Mouse (Mus musculus) stomach, embryonic 15.5 days (tissue): ENCODE results near the gene Spry2. TPM values are rescaled to one million over a fixed set of nuclear protein-coding genes. Genes with fewer than 3 reads are reported as not detected.

Source experiments
- ATAC-seq: fragments of 200-750 bp; cut with Nextera tagmentation; 2 replicates; pipeline ENCODE4 v1.8.0; 2017; ENCODE audit warnings: low read depth, moderate number of reproducible peaks, moderate TSS enrichment; ENCODE audit not compliant: insufficient read depth, low FRiP score
- H3K27ac ChIP-seq: fragments of 300-500 bp; sonication (generic); 2 replicates; pipeline ENCODE4 v1.5.1; 2015; ENCODE audit warnings: mild to moderate bottlenecking, inconsistent platforms
- H3K27me3 ChIP-seq: fragments of 300-500 bp; sonication (generic); replicated peaks from 2 replicates; pipeline ENCODE4 v1.6.1; 2015; ENCODE audit warnings: inconsistent platforms
- H3K36me3 ChIP-seq: fragments of 300-500 bp; sonication (generic); 2 replicates; pipeline ENCODE4 v1.6.1; 2015; ENCODE audit warnings: inconsistent platforms
- H3K4me1 ChIP-seq: fragments of 300-500 bp; sonication (generic); 2 replicates; pipeline ENCODE4 v1.6.1; 2015; ENCODE audit warnings: inconsistent platforms
- H3K4me2 ChIP-seq: fragments of 300-500 bp; sonication (generic); 2 replicates; pipeline ENCODE4 v1.6.1; 2015; ENCODE audit warnings: mild to moderate bottlenecking, inconsistent platforms
- H3K4me3 ChIP-seq: fragments of 300-500 bp; sonication (generic); replicated peaks from 2 replicates; pipeline ENCODE4 v1.5.1; 2015; ENCODE audit warnings: inconsistent platforms
- H3K9ac ChIP-seq: fragments of 300-500 bp; sonication (generic); 2 replicates; pipeline ENCODE4 v1.6.1; 2015; ENCODE audit warnings: inconsistent platforms
- H3K9me3 ChIP-seq: fragments of 300-500 bp; sonication (generic); 2 replicates; pipeline ENCODE4 v1.6.1; 2016; ENCODE audit warnings: inconsistent platforms
- WGBS: fragments of 180-500 bp; shearing (Covaris S2); methylation state at CpG from one replicate; pipeline ENCODE4 v1.1.7; 2015; 5-methylcytosine and 5-hydroxymethylcytosine counted together
- polyA plus RNA-seq: library from polyadenylated mRNA; unstranded; fragments of >200 nt; fragmentation: Nextera tagmentation; extraction: Ambion mirVana; gene quantifications from 2 replicates; pipeline ENCODE4 v1.2.1, GENCODE M21; 2015

Gene Spry2
- polyA plus RNA-seq, 1 experiment from 2014 or later, result 53.3 TPM

GRCm38 (mm10) chr14:105886643-105887374 lies 9.8 kb downstream of the Spry2 start:
- Histone ChIP-seq H3K27ac (no peak overlapping the region), H3K27me3 (no peaks in the 10 kb centered on the region), H3K9me3 (no peaks in the 10 kb centered on the region), H3K36me3 (no peaks in the 10 kb centered on the region), H3K9ac (no peak overlapping the region), H3K4me2 (no peak overlapping the region), H3K4me1 (peaks cover 10% of the 10 kb centered on the region; the same call in 1 of the 2 replicates), H3K4me3 (no peak overlapping the region)
- ATAC-seq, result no peak
- WGBS, result 88% methylated on average over 9 of the region's 9 CpGs

GRCm38 (mm10) chr14:105885249-105885648 lies 11.4 kb downstream of the Spry2 start:
- H3K4me1 ChIP-seq, result peaks cover 2% of the 10 kb centered on the region; the same call in 1 of the 2 replicates
- no peak for ATAC-seq
- 80% methylated on average over 6 of the region's 6 CpGs for WGBS

DNA sequence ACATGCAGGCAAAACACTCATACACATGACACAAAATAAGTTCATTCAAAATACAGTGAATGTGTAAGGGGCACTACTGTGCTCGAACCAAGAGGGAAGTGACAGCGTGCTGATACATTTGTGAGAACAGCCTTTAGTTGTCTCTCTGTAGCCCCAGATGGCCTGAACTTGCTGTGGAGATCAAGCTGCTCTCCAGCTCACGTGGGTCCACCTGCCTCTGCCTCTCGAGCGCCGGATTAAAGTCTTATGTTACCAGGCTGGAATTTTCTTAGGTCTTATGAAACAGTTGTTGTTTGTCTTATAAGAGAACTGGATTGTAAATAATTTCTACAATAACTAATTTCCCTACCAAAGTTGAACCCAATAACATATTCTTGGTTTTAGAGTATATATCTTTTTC lies 13.4 kb downstream of the Spry2 start:
- H3K27me3 ChIP-seq, result no peaks in the 10 kb centered on the region

More at GRCm38 (mm10) chr14:105885249-105885648, 11.4 kb downstream of the Spry2 start:
- H3K4me3 ChIP-seq, result no peak overlapping the region
- no peaks in the 10 kb centered on the region for H3K9me3 ChIP-seq
- no peak overlapping the region for H3K9ac ChIP-seq
- H3K27me3 ChIP-seq, result no peaks in the 10 kb centered on the region
- H3K36me3 ChIP-seq, result no peaks in the 10 kb centered on the region
- H3K4me2 ChIP-seq, result no peak overlapping the region
- no peak overlapping the region for H3K27ac ChIP-seq

DNA sequence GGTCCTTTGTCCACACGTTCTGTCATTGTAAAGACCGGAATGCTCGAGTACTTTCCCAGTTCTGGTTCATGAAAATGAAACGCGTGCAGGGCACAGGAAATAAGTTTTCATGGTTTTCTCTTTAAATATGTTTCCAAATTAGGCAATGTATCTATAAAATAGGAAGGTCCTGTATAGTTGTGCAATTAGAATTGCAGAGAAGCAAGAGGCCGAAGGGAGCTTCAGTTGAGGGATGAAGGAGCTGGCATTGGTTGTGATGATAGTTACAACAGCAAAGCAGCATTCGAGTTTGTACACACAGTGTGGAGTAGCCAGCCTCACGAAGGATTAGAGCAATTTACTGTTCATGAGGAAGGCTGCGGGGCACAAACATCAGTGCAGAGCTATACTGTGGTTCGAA lies 18.3 kb downstream of the Spry2 start:
- no peak for ATAC-seq
- Histone ChIP-seq H3K4me1 (no peaks in the 10 kb centered on the region), H3K4me3 (no peak overlapping the region), H3K9ac (no peak overlapping the region), H3K36me3 (no peaks in the 10 kb centered on the region), H3K9me3 (no peaks in the 10 kb centered on the region), H3K27me3 (no peaks in the 10 kb centered on the region), H3K27ac (no peak overlapping the region), H3K4me2 (no peak overlapping the region)
- 90% methylated on average over 10 of the region's 10 CpGs for WGBS

More for the DNA sequence above, 13.4 kb downstream of the Spry2 start:
- H3K36me3 ChIP-seq, result no peaks in the 10 kb centered on the region
- no peak overlapping the region for H3K9ac ChIP-seq
- no peaks in the 10 kb centered on the region for H3K4me1 ChIP-seq
- H3K27ac ChIP-seq, result no peak overlapping the region
- H3K4me2 ChIP-seq, result no peak overlapping the region
- no peak for ATAC-seq
- H3K9me3 ChIP-seq, result no peaks in the 10 kb centered on the region
- no peak overlapping the region for H3K4me3 ChIP-seq
- WGBS, result 84% methylated on average over 6 of the region's 6 CpGs

DNA sequence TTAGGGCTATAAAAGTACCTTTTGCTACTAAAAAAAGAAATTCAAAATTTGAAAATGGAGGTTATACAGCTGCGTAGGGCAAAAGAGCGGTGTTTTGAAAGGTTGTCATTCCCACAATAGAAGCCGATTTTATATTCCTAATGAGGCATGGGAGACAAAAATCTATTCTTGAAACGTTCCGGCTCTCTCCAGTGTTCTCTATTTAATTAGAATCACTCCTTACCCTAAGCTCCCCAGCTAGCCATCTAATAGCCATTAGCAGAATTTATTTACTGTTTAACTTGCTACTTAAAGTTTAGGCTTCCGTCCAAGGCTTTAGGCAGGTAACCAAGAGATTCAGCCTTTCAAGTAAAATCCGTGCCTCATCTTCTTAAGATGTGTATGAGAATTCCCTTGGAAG lies 20.2 kb downstream of the Spry2 start:
- Histone ChIP-seq H3K9me3 (no peaks in the 10 kb centered on the region), H3K4me3 (no peak overlapping the region), H3K4me1 (no peaks in the 10 kb centered on the region), H3K9ac (no peak overlapping the region), H3K36me3 (no peaks in the 10 kb centered on the region), H3K4me2 (no peak overlapping the region), H3K27me3 (no peaks in the 10 kb centered on the region), H3K27ac (no peak overlapping the region)
- ATAC-seq, result no peak
- 75% methylated on average over 7 of the region's 7 CpGs for WGBS

- 0 out of 2 replicates have a peak, but pooled peaks have one; percentile 39 for ATAC-seq
- no peaks in the 10 kb centered on the region for H3K9me3 ChIP-seq
- H3K9ac ChIP-seq, result no peak overlapping the region
- no peaks in the 10 kb centered on the region for H3K36me3 ChIP-seq
- H3K4me2 ChIP-seq, result peak overlapping the region; percentile 12; the same call in 1 of the 2 replicates
- H3K27ac ChIP-seq, result peak overlapping the region; percentile 44; the same call in 1 of the 2 replicates
- peaks cover 6% of the 10 kb centered on the region; the same call in 1 of the 2 replicates for H3K4me1 ChIP-seq
- H3K4me3 ChIP-seq, result no peak overlapping the region
- WGBS, result 41% methylated on average over 14 of the region's 14 CpGs
- no peaks in the 10 kb centered on the region for H3K27me3 ChIP-seq
These were observed 26.2 kb downstream of the Spry2 start for GRCm38 (mm10) chr14:105870370-105870936.

DNA sequence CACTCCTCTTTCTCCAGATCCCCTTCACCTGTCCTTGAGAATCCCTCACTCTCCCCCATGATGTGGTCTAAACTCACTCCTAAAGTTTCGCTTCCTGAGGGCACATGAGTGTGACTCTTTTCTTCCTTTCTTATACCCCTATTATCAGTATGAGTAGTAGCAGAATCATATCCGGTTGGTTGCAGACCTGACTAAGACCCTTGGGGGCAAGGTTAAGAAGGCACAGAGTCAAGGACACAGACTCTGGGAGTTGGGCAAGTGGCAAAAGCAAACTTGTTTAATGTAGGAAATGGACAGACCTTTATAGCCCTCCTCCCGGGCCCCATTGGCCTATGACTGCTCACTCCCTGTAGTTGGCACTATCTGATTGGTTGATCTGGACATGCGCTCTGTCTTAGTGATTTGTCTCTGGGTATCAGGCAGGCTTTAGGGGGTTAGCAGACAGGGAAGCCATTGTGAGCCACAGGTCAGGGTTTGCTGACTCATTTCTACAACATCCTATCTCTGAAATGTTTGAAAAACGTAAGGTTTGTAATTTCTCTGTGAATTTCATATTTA lies 31.2 kb downstream of the Spry2 start:
- ATAC-seq, result no peak
- Histone ChIP-seq H3K27ac (no peak overlapping the region), H3K9ac (no peak overlapping the region), H3K4me2 (no peak overlapping the region), H3K4me3 (no peak overlapping the region), H3K27me3 (no peaks in the 10 kb centered on the region), H3K4me1 (peaks cover 4% of the 10 kb centered on the region; the same call in 1 of the 2 replicates), H3K36me3 (no peaks in the 10 kb centered on the region), H3K9me3 (no peaks in the 10 kb centered on the region)
- 91% methylated on average over 5 of the region's 5 CpGs for WGBS

DNA sequence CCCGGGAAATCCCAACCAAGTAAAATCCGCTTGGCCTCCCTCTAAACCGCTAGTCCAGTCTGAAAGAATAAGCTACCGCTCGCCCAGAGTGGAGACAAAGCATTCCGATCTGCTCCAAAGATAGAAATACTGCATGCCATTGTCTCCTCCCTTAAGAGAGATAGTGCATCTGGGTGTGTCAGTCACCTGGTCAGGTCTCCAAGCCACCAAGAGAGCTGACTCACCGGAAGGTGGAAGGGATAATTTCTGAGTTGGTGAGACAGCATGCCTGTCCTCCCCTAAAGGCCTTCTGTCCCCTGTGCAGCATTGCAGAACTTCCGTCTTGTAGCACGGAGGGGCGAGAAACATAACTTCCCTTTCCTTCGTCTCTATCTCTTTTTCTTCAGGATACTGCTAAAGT lies 34.4 kb downstream of the Spry2 start:
- 77% methylated on average over 11 of the region's 11 CpGs for WGBS
- Histone ChIP-seq H3K36me3 (no peaks in the 10 kb centered on the region), H3K9me3 (no peaks in the 10 kb centered on the region), H3K27me3 (no peaks in the 10 kb centered on the region), H3K9ac (no peak overlapping the region), H3K4me3 (no peak overlapping the region), H3K4me2 (no peak overlapping the region), H3K27ac (no peak overlapping the region), H3K4me1 (no peaks in the 10 kb centered on the region)
- ATAC-seq, result no peak

DNA sequence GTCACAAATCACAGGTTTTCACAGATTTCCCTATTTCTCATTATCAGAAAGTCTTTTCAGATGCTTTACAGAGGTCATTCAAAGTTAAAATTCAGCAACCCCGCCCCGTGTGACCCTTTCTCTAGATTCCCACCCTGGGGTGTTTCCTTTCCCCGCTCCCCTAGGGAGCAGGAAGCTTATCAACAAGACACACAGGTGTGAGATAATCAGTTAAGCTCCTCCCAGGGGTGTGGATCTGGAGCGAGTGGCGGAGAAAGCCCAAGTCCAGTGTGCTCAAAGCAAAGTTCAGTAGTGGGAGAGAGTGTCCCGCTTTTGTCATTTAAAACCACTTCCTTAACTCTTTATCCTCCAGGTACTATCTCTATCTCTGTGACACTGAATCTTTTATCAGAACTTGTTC lies 35.7 kb downstream of the Spry2 start:
- Histone ChIP-seq H3K27ac (no peak overlapping the region), H3K4me2 (no peak overlapping the region), H3K36me3 (no peaks in the 10 kb centered on the region), H3K4me3 (no peak overlapping the region), H3K9ac (no peak overlapping the region), H3K27me3 (no peaks in the 10 kb centered on the region), H3K4me1 (no peaks in the 10 kb centered on the region), H3K9me3 (no peaks in the 10 kb centered on the region)
- ATAC-seq, result peak; percentile 68; the same call in 1 of the 2 replicates
- 41% methylated on average over 6 of the region's 6 CpGs for WGBS

GRCm38 (mm10) chr14:105860276-105860675 lies 36.3 kb downstream of the Spry2 start:
- 89% methylated on average over 4 of the region's 4 CpGs for WGBS
- no peak overlapping the region for H3K27ac ChIP-seq
- H3K9ac ChIP-seq, result no peak overlapping the region
- no peak overlapping the region for H3K4me2 ChIP-seq
- H3K9me3 ChIP-seq, result no peaks in the 10 kb centered on the region
- no peak overlapping the region for H3K4me3 ChIP-seq
- no peaks in the 10 kb centered on the region for H3K4me1 ChIP-seq
- H3K27me3 ChIP-seq, result no peaks in the 10 kb centered on the region
- H3K36me3 ChIP-seq, result no peaks in the 10 kb centered on the region
- no peak for ATAC-seq

DNA sequence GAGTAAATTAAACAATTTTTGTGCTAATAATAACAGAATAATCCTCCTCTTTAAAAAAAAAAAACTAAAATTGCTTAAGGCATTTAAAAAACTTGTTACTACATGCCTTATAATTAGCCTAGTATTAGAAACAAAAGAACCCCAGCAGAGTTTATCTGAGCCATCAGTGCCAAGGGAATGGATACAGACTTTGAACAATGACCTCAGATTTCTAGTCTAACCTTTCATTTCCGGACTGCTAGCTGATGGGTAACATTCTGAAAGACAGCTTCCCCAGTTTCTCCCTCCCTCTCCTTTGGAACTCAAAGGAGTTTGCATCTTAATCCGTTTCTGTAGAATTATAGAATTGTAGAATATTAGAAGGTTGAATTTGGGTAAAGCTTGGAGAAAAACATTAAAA lies 36.7 kb downstream of the Spry2 start:
- Histone ChIP-seq H3K4me2 (no peak overlapping the region), H3K9me3 (no peaks in the 10 kb centered on the region), H3K9ac (no peak overlapping the region), H3K4me3 (no peak overlapping the region), H3K27me3 (no peaks in the 10 kb centered on the region), H3K4me1 (no peaks in the 10 kb centered on the region), H3K36me3 (no peaks in the 10 kb centered on the region), H3K27ac (no peak overlapping the region)
- no peak for ATAC-seq
- WGBS, result 36% methylated on average over 2 of the region's 2 CpGs

DNA sequence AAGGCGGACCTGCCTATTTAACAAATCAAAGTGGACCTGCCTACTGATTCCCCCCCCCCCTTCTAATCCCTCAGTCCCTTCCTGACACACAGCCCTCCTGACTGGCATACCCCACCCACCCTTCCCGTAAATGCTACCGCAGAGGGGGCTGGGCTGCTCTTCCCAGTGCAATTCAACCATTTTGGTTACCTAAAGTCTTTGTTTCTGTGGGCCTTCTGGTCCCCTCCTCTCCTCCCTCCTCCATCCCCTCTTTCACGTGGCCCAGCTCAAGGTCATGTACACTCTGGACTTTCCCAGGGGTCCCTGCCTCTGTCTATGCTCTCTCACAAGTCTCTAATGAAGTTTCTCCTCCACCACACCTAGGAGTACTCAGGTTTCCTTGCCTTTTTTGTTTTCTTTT lies 37.3 kb downstream of the Spry2 start:
- WGBS, result 54% methylated on average over 4 of the region's 4 CpGs
- Histone ChIP-seq H3K4me2 (no peak overlapping the region), H3K9me3 (no peaks in the 10 kb centered on the region), H3K4me3 (no peak overlapping the region), H3K27ac (no peak overlapping the region), H3K36me3 (no peaks in the 10 kb centered on the region), H3K4me1 (no peaks in the 10 kb centered on the region), H3K9ac (no peak overlapping the region), H3K27me3 (no peaks in the 10 kb centered on the region)
- ATAC-seq, result no peak
